Mouse (Mus musculus): ENCODE results near the gene H2-Ke6. TPM values are rescaled to one million over a fixed set of nuclear protein-coding genes. Genes with fewer than 3 reads are reported as not detected.
"Not testable (repeated sequence)": the region's sequence is repeated elsewhere in the genome, so short reads cannot be mapped to it uniquely, and the experiment has no call there.

H2-Ke6 gene
- polyA plus RNA-seq, 1 experiment from 2014 or later, result 46.3 TPM

DNA sequence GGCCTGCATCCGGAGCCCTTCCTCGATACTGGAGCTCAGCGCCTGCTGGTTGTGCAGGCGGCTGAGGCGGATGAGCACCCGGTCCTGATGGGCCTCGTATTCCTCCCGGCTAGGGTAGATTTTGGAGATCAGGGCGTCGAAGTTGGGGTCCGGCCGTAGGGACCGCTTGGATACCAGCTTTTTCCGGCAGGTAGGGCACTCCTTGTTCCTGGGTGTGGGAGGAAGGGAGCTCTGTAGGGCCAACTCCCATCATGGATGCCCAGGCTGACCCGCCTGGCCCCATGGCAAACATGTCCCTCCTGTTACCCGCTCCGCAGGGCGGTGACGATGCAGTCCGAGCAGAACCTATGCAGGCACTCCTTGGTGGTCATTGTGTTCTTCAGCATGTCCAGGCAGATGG, 4.9 kb downstream of the H2-Ke6 start:
- 97% methylated on average over 20 of the region's 20 CpGs for WGBS
- DNase-seq (ENCODE audit: low spot score) (no peak), ATAC-seq (replicated peaks; ENCODE audit: insufficient number of reproducible peaks, low FRiP score, low TSS enrichment, low read depth) (no peak)
- Histone ChIP-seq H3K27ac (replicated peaks; ENCODE audit: low read depth, low read length) (no peak overlapping the region), H3K36me3 (replicated peaks; ENCODE audit: control insufficient read depth, insufficient read depth, low read depth, low read length) (peaks cover 9% of the 10 kb centered on the region), H3K9me3 (replicated peaks; ENCODE audit: control insufficient read depth, low read length) (no peaks in the 10 kb centered on the region), H3K27me3 (ENCODE audit: control insufficient read depth, insufficient read depth, low read length) (no peaks in the 10 kb centered on the region), H3K4me3 (ENCODE audit: low read depth, low read length) (no peak overlapping the region), H3K4me1 (ENCODE audit: control insufficient read depth, insufficient read depth, low read length) (peaks cover 16% of the 10 kb centered on the region), H3K4me2 (ENCODE audit: low read depth, low read length) (no peak overlapping the region), H3K9ac (replicated peaks; ENCODE audit: low read length) (no peak overlapping the region)

DNA sequence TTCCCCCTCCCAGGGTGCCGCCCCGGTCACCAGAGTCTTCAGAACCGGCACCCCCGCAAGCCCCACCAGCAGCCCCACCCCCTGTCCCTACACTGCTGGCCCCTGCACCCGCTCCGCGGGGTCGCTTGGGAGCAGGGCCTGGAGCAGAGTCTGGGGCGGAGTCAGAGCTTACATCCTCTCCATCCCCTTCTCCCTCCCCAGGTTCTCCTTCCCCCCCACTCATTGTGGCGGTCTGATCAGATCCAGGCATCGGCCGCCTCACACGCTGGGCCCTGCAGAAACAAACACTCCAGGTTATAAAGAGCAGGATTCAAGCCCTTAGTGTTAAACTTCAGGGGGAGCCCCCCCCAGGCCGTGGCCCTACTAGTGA, 5.5 kb downstream of the H2-Ke6 start:
- Histone ChIP-seq H3K27ac (replicated peaks; ENCODE audit: low read depth, low read length) (no peak overlapping the region), H3K4me2 (ENCODE audit: low read depth, low read length) (no peak overlapping the region), H3K4me1 (ENCODE audit: control insufficient read depth, insufficient read depth, low read length) (peaks cover 16% of the 10 kb centered on the region), H3K27me3 (ENCODE audit: control insufficient read depth, insufficient read depth, low read length) (no peaks in the 10 kb centered on the region), H3K9ac (replicated peaks; ENCODE audit: low read length) (no peak overlapping the region), H3K9me3 (replicated peaks; ENCODE audit: control insufficient read depth, low read length) (no peaks in the 10 kb centered on the region), H3K4me3 (ENCODE audit: low read depth, low read length) (no peak overlapping the region), H3K36me3 (replicated peaks; ENCODE audit: control insufficient read depth, insufficient read depth, low read depth, low read length) (peaks cover 9% of the 10 kb centered on the region)
- DNase-seq (ENCODE audit: low spot score) (no peak), ATAC-seq (replicated peaks; ENCODE audit: insufficient number of reproducible peaks, low FRiP score, low TSS enrichment, low read depth) (no peak)
- 91% methylated on average over 14 of the region's 14 CpGs for WGBS

GRCm38 (mm10) chr17:34021539-34022413, 6.1 kb downstream of the H2-Ke6 start:
- Histone ChIP-seq H3K9me3 (replicated peaks; ENCODE audit: control insufficient read depth, low read length) (no peaks in the 10 kb centered on the region), H3K27me3 (ENCODE audit: control insufficient read depth, insufficient read depth, low read length) (no peaks in the 10 kb centered on the region), H3K36me3 (replicated peaks; ENCODE audit: control insufficient read depth, insufficient read depth, low read depth, low read length) (peaks cover 9% of the 10 kb centered on the region), H3K4me3 (ENCODE audit: low read depth, low read length) (no peak overlapping the region), H3K27ac (replicated peaks; ENCODE audit: low read depth, low read length) (no peak overlapping the region), H3K4me2 (ENCODE audit: low read depth, low read length) (no peak overlapping the region), H3K9ac (replicated peaks; ENCODE audit: low read length) (no peak overlapping the region), H3K4me1 (ENCODE audit: control insufficient read depth, insufficient read depth, low read length) (peaks cover 10% of the 10 kb centered on the region)
- no peak for DNase-seq (ENCODE audit: low spot score)
- WGBS, result 94% methylated on average over 23 of the region's 23 CpGs
- ATAC-seq (replicated peaks; ENCODE audit: insufficient number of reproducible peaks, low FRiP score, low TSS enrichment, low read depth), result no peak

- ATAC-seq (replicated peaks; ENCODE audit: insufficient number of reproducible peaks, low FRiP score, low TSS enrichment, low read depth) (no peak), DNase-seq (ENCODE audit: low spot score) (no peak)
- Histone ChIP-seq H3K27ac (replicated peaks; ENCODE audit: low read depth, low read length) (no peak overlapping the region), H3K9me3 (replicated peaks; ENCODE audit: control insufficient read depth, low read length) (no peaks in the 10 kb centered on the region), H3K9ac (replicated peaks; ENCODE audit: low read length) (no peak overlapping the region), H3K36me3 (replicated peaks; ENCODE audit: control insufficient read depth, insufficient read depth, low read depth, low read length) (no peaks in the 10 kb centered on the region), H3K4me2 (ENCODE audit: low read depth, low read length) (no peak overlapping the region), H3K27me3 (ENCODE audit: control insufficient read depth, insufficient read depth, low read length) (no peaks in the 10 kb centered on the region), H3K4me1 (ENCODE audit: control insufficient read depth, insufficient read depth, low read length) (no peaks in the 10 kb centered on the region), H3K4me3 (ENCODE audit: low read depth, low read length) (no peak overlapping the region)
- 95% methylated on average over 8 of the region's 8 CpGs for WGBS
These were observed 14.4 kb downstream of the H2-Ke6 start for GRCm38 (mm10) chr17:34013436-34013835.

DNA sequence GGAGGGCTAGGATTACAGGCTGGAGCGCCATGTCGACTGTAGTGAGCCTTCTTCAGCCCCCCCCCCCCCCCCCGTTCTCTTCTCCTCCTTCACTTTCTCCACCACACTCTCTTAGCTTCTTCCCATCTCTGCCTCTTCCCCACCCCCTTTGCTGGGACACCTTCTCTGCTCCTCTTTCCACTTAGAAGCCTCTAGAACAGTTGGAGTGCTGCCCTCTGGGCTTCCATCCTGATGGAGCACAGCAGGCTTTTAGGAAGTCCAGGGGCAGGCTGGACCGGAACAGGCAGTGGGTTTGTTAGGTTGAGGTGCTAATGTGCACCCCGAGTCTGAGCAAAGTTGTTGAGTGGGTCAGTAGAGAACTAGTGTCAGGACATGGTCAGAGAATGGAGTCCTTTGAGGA, 17.7 kb downstream of the H2-Ke6 start:
- H3K36me3 ChIP-seq (replicated peaks; ENCODE audit: control insufficient read depth, insufficient read depth, low read depth, low read length), result no peaks in the 10 kb centered on the region
- no peaks in the 10 kb centered on the region for H3K4me1 ChIP-seq (ENCODE audit: control insufficient read depth, insufficient read depth, low read length)
- ATAC-seq (replicated peaks; ENCODE audit: insufficient number of reproducible peaks, low FRiP score, low TSS enrichment, low read depth), result no peak
- no peak for DNase-seq (ENCODE audit: low spot score)
- H3K27ac ChIP-seq (replicated peaks; ENCODE audit: low read depth, low read length), result no peak overlapping the region
- H3K4me2 ChIP-seq (ENCODE audit: low read depth, low read length), result no peak overlapping the region
- H3K27me3 ChIP-seq (ENCODE audit: control insufficient read depth, insufficient read depth, low read length), result no peaks in the 10 kb centered on the region
- H3K9ac ChIP-seq (replicated peaks; ENCODE audit: low read length), result no peak overlapping the region
- 65% methylated on average over 5 of the region's 5 CpGs for WGBS
- no peaks in the 10 kb centered on the region for H3K9me3 ChIP-seq (replicated peaks; ENCODE audit: control insufficient read depth, low read length)
- H3K4me3 ChIP-seq (ENCODE audit: low read depth, low read length), result no peak overlapping the region

DNA sequence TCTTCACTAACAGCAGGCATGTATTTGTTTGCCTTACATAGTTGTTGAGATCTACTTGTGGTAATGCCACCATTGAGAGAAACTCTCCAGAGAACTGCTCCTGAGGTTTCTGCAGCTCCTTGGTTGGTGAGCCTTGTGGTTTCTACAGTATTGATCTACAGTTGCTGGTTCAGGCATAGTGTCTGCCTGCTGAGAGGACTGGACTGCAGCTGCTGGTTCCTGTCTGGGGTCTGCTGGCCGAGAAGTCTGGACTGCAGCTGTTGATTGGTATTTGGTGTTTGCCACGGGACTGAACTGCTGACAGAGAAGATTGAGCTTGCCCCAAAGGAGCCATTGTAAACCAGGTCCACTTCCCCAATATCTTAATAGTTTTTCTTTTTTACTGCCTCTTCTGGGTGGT, 21.3 kb downstream of the H2-Ke6 start:
- Histone ChIP-seq H3K4me2 (ENCODE audit: low read depth, low read length) (no peak overlapping the region), H3K27ac (replicated peaks; ENCODE audit: low read depth, low read length) (no peak overlapping the region), H3K9me3 (replicated peaks; ENCODE audit: control insufficient read depth, low read length) (no peaks in the 10 kb centered on the region), H3K27me3 (ENCODE audit: control insufficient read depth, insufficient read depth, low read length) (peaks cover under 1% of the 10 kb centered on the region), H3K9ac (replicated peaks; ENCODE audit: low read length) (no peak overlapping the region), H3K4me1 (ENCODE audit: control insufficient read depth, insufficient read depth, low read length) (no peaks in the 10 kb centered on the region), H3K36me3 (replicated peaks; ENCODE audit: control insufficient read depth, insufficient read depth, low read depth, low read length) (no peaks in the 10 kb centered on the region), H3K4me3 (ENCODE audit: low read depth, low read length) (no peak overlapping the region)
- DNase-seq (ENCODE audit: low spot score) (no peak), ATAC-seq (replicated peaks; ENCODE audit: insufficient number of reproducible peaks, low FRiP score, low TSS enrichment, low read depth) (no peak)
- WGBS, result 51% methylated on average over 2 of the region's 2 CpGs

- WGBS, result 4% methylated on average over 5 of the region's 5 CpGs
- DNase-seq (ENCODE audit: low spot score), result peak; percentile 54
- no peak overlapping the region for H3K4me3 ChIP-seq (ENCODE audit: low read depth, low read length)
- H3K9me3 ChIP-seq (replicated peaks; ENCODE audit: control insufficient read depth, low read length), result no peaks in the 10 kb centered on the region
- H3K36me3 ChIP-seq (replicated peaks; ENCODE audit: control insufficient read depth, insufficient read depth, low read depth, low read length), result no peaks in the 10 kb centered on the region
- H3K4me1 ChIP-seq (ENCODE audit: control insufficient read depth, insufficient read depth, low read length), result peaks cover 5% of the 10 kb centered on the region; the same call in 1 of the 2 replicates
- H3K27ac ChIP-seq (replicated peaks; ENCODE audit: low read depth, low read length), result no peak overlapping the region
- ATAC-seq (replicated peaks; ENCODE audit: insufficient number of reproducible peaks, low FRiP score, low TSS enrichment, low read depth), result no peak
- no peak overlapping the region for H3K4me2 ChIP-seq (ENCODE audit: low read depth, low read length)
- no peak overlapping the region for H3K9ac ChIP-seq (replicated peaks; ENCODE audit: low read length)
- peaks cover 22% of the 10 kb centered on the region for H3K27me3 ChIP-seq (ENCODE audit: control insufficient read depth, insufficient read depth, low read length)
These were observed 24.4 kb downstream of the H2-Ke6 start for GRCm38 (mm10) chr17:34003426-34003825.

GRCm38 (mm10) chr17:34000796-34001195, 27.1 kb downstream of the H2-Ke6 start:
- not testable (repeated sequence) for H3K36me3 ChIP-seq (replicated peaks; ENCODE audit: control insufficient read depth, insufficient read depth, low read depth, low read length); H3K4me2 ChIP-seq (ENCODE audit: low read depth, low read length); H3K4me3 ChIP-seq (ENCODE audit: low read depth, low read length); ATAC-seq (replicated peaks; ENCODE audit: insufficient number of reproducible peaks, low FRiP score, low TSS enrichment, low read depth); H3K27ac ChIP-seq (replicated peaks; ENCODE audit: low read depth, low read length); H3K9me3 ChIP-seq (replicated peaks; ENCODE audit: control insufficient read depth, low read length); H3K9ac ChIP-seq (replicated peaks; ENCODE audit: low read length); DNase-seq (ENCODE audit: low spot score); H3K4me1 ChIP-seq (ENCODE audit: control insufficient read depth, insufficient read depth, low read length)
- 47% methylated on average over 2 of the region's 2 CpGs for WGBS
- H3K27me3 ChIP-seq (ENCODE audit: control insufficient read depth, insufficient read depth, low read length), result peaks cover 27% of the 10 kb centered on the region
